Mouse (Mus musculus) neural tube, embryonic 11.5 days (tissue): ENCODE measurements around the gene Hoxc4. TPM values are rescaled to one million over a fixed set of nuclear protein-coding genes. Genes with fewer than 3 reads are reported as not detected.

Source experiments
- ATAC-seq: fragments of 200-750 bp; cut with Nextera tagmentation; 2 replicates; pipeline ENCODE4 v1.8.0; 2017; ENCODE audit warnings: moderate number of reproducible peaks, mild to moderate bottlenecking, moderate TSS enrichment, moderate library complexity; ENCODE audit not compliant: insufficient read depth, low FRiP score, low TSS enrichment
- DNase-seq: peaks from one replicate; pipeline ENCODE4 v3.0.0-alpha.2; 2015; ENCODE audit warnings: low spot score
- H3K27ac ChIP-seq: fragments of 300-500 bp; sonication (generic); 2 replicates; pipeline ENCODE4 v1.5.1; 2014; ENCODE audit warnings: low read depth, mild to moderate bottlenecking, low read length
- H3K27me3 ChIP-seq: fragments of 300-500 bp; sonication (generic); 2 replicates; pipeline ENCODE4 v1.6.1; 2014; ENCODE audit warnings: mild to moderate bottlenecking, low read length, mixed read lengths; ENCODE audit not compliant: control insufficient read depth, insufficient read depth
- H3K36me3 ChIP-seq: fragments of 300-500 bp; sonication (generic); 2 replicates; pipeline ENCODE4 v1.6.1; 2014; ENCODE audit warnings: mild to moderate bottlenecking, low read length, moderate library complexity, mixed read lengths; ENCODE audit not compliant: control insufficient read depth, insufficient read depth
- H3K4me1 ChIP-seq: fragments of 300-500 bp; sonication (generic); 2 replicates; pipeline ENCODE4 v1.6.1; 2014; ENCODE audit warnings: low read length, mixed read lengths; ENCODE audit not compliant: control insufficient read depth, insufficient read depth
- H3K4me2 ChIP-seq: fragments of 300-500 bp; sonication (generic); 2 replicates; pipeline ENCODE4 v1.6.1; 2014; ENCODE audit warnings: low read depth, mild to moderate bottlenecking, moderate library complexity
- H3K4me3 ChIP-seq: fragments of 300-500 bp; sonication (generic); 2 replicates; pipeline ENCODE4 v1.5.1; 2014; ENCODE audit warnings: low read depth, low read length
- H3K9ac ChIP-seq: fragments of 300-500 bp; sonication (generic); 2 replicates; pipeline ENCODE4 v1.6.1; 2014; ENCODE audit warnings: mild to moderate bottlenecking, low read length
- H3K9me3 ChIP-seq: fragments of 300-500 bp; sonication (generic); 2 replicates; pipeline ENCODE4 v1.6.1; 2016; ENCODE audit warnings: low read length; ENCODE audit not compliant: control insufficient read depth
- WGBS: fragments of 180-500 bp; shearing (Covaris S2); extraction: QIAGEN DNeasy Blood & Tissue Kit; methylation state at CpG from one replicate; pipeline ENCODE4 v1.1.7; 2014; 5-methylcytosine and 5-hydroxymethylcytosine counted together
- polyA plus RNA-seq: library from polyadenylated mRNA; unstranded; fragments of >200 nt; fragmentation: Nextera tagmentation; extraction: Ambion mirVana; gene quantifications from 2 replicates; pipeline ENCODE4 v1.2.1, GENCODE M21; 2014

Hoxc4 gene
- polyA plus RNA-seq, 1 experiment from 2014 or later, result 67.3 TPM

DNA sequence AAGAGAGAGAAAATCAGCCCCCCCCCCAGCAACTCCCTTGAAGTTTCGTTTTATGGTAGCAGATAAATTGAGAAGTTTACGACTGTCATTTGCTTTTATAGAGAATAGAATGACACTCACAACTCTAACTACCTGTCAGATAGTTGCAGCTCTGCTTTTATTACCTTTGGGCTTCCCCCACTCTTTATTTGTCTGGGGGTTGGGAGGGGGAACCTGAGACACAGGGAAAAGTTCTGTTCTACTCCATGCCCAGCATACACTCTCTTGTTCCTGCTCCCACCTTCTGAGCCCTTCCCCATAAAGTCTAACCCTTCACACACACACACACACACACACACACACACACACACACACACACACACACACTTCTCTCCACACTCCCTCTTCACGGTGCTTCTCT, 25.9 kb upstream of the Hoxc4 start:
- DNase-seq (no peak), ATAC-seq (no peak)
- peak overlapping the region; percentile 97 for H3K9ac ChIP-seq
- 0% methylated on average over 3 of the region's 3 CpGs for WGBS
- peak overlapping the region; percentile 90 for H3K4me2 ChIP-seq
- no peaks in the 10 kb centered on the region for H3K9me3 ChIP-seq
- peak overlapping the region; percentile 68 for H3K4me3 ChIP-seq
- no peaks in the 10 kb centered on the region for H3K36me3 ChIP-seq
- peaks cover 38% of the 10 kb centered on the region for H3K27me3 ChIP-seq
- H3K27ac ChIP-seq, result peak overlapping the region; percentile 97
- H3K4me1 ChIP-seq, result peaks cover 25% of the 10 kb centered on the region

DNA sequence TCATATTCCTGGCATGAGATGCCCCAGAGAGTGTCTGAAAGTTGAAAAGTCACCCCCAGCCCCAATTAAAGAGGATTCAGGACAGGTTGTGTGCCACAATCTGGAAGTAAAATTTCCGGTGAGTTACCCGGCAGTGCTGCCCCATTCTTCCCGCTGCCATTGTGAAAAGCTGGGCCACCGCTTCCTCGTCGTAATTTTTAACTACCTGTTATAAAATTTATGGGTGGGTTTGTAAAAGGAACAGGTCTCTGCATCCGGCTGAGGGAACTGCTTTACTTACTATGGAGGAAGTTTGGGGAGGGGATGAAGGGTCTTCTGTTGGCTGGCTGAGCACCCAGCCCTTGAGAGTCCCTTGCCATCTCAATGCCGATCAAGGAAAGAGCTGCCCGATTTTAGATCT, 22.2 kb upstream of the Hoxc4 start:
- Histone ChIP-seq H3K9me3 (no peaks in the 10 kb centered on the region), H3K27me3 (peaks cover 22% of the 10 kb centered on the region; the same call in 1 of the 2 replicates), H3K36me3 (no peaks in the 10 kb centered on the region), H3K4me3 (peak overlapping the region; percentile 66), H3K4me1 (peaks cover 7% of the 10 kb centered on the region; the same call in 1 of the 2 replicates), H3K4me2 (peak overlapping the region; percentile 99), H3K27ac (peak overlapping the region; percentile 88), H3K9ac (peak overlapping the region; percentile 95)
- WGBS, result 3% methylated on average over 9 of the region's 9 CpGs
- no peak for ATAC-seq
- no peak for DNase-seq

- peak overlapping the region; percentile 88 for H3K27ac ChIP-seq
- peak overlapping the region; percentile 66 for H3K4me3 ChIP-seq
- no peaks in the 10 kb centered on the region for H3K36me3 ChIP-seq
- peaks cover 13% of the 10 kb centered on the region; the same call in 1 of the 2 replicates for H3K4me1 ChIP-seq
- 0% methylated on average over 3 of the region's 3 CpGs for WGBS
- H3K9me3 ChIP-seq, result no peaks in the 10 kb centered on the region
- peak overlapping the region; percentile 99 for H3K4me2 ChIP-seq
- no peak for DNase-seq
- ATAC-seq, result no peak
- H3K9ac ChIP-seq, result peak overlapping the region; percentile 95
- peaks cover 17% of the 10 kb centered on the region; the same call in 1 of the 2 replicates for H3K27me3 ChIP-seq
These were observed 21.3 kb upstream of the Hoxc4 start for GRCm38 (mm10) chr15:102997431-102997830.

DNA sequence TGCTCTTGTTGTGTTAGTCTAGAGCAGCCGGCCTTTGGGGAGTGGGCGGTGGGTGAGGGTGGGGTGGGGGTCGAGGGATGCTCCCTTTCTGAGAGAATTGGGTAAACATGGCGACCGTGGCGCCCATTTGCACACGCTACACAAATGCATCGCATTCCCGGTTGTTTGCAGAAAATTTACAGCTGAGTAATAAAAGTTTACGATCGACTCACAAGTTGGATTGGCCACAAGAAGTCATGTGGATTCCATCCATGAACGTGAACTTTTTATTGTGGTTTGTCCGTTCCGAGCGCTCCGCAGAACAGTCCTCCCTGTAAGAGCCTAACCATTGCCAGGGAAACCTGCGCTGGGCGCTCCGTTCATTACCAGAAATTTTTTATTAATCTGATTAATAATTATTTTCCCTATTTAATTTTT, 20.8 kb upstream of the Hoxc4 start, which contains the start of gene Hoxc6:
Gene Hoxc6 (plus strand): TSS at position 319 of the 417 bp plus-strand sequence.
- Histone ChIP-seq H3K27me3 (peaks cover 17% of the 10 kb centered on the region; the same call in 1 of the 2 replicates), H3K36me3 (no peaks in the 10 kb centered on the region), H3K4me3 (peak within 1 kb of the TSS; percentile 66), H3K9ac (peak within 1 kb of the TSS; percentile 95), H3K4me2 (peak within 1 kb of the TSS; percentile 99), H3K9me3 (no peaks in the 10 kb centered on the region), H3K4me1 (peaks cover 17% of the 10 kb centered on the region), H3K27ac (peak within 1 kb of the TSS; percentile 88)
- peak; percentile 78 for ATAC-seq
- WGBS, result under 1% methylated on average over 19 of the region's 19 CpGs
- DNase-seq, result peak; percentile 64

DNA sequence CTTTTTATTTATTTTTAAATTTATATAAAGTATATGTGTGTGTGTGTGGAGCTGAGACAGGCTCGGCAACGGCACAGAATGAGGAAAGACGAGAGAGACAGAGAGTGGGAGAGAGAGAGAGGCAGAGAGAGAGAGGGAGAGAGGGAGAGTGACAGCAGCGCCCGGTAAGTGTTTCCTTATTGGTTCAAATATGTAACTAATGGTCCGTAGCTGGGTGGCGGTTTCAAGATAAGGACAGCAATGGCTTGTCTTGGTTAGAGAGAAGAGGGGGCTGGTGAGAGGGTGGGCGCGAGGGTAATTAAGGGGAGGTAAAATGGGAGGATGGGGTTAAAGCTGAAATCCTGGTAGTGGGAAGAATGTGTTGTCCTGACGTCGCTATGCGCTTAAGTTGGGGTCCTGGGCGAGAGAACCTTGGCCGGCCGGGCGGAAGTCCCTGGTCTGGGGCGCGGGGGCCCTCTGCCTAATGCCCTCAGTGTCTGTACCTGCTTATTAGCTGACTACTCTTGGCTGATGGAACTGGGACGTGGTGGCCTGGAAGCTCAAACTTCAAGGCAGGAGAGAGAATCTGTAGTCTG, 20.0 kb upstream of the Hoxc4 start:
- Histone ChIP-seq H3K27me3 (peaks cover 17% of the 10 kb centered on the region; the same call in 1 of the 2 replicates), H3K36me3 (no peaks in the 10 kb centered on the region), H3K4me2 (peak overlapping the region; percentile 99), H3K9ac (peak overlapping the region; percentile 95), H3K4me3 (peak overlapping the region; percentile 66), H3K27ac (peak overlapping the region; percentile 88), H3K9me3 (no peaks in the 10 kb centered on the region), H3K4me1 (peaks cover 20% of the 10 kb centered on the region)
- DNase-seq, result no peak
- 1% methylated on average over 19 of the region's 19 CpGs for WGBS
- peak; percentile 14; the same call in 1 of the 2 replicates for ATAC-seq

DNA sequence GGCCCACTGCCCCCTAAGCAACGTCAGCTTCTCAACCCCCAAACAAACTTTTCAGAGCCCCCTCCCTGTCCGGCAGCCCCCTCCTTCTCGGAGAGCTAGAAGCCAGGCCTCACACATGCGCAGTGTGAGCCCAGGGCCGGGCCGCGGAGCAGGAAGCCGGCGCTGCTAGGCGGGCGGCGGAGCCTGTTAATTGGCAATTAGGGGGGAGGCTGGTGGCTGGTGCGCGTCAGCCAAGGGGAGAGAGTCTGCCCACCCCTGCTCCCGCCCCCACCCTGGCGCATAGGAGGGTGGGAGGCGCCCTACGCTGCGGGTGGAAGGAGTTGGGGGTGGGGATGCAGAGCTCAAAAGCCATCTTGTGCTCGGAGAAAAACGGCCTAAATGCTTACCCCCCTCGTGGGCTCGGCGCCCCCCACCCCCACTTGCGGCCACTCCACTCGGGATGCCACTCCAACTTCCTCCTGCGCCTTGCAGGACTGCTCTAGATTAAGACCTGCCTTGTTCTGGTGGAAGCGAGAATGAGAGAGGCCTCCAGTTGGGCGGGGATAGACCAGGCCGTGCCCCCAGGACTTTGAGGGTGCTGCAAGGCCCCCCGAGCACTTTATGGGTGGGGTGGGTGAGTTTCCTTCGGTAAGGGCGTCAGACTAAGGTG, 19.4 kb upstream of the Hoxc4 start:
- DNase-seq (peak; percentile 76), ATAC-seq (peak; percentile 36)
- H3K4me2 ChIP-seq, result peak overlapping the region; percentile 99
- no peaks in the 10 kb centered on the region for H3K9me3 ChIP-seq
- H3K4me1 ChIP-seq, result peaks cover 23% of the 10 kb centered on the region
- H3K36me3 ChIP-seq, result no peaks in the 10 kb centered on the region
- peak overlapping the region; percentile 95 for H3K9ac ChIP-seq
- H3K27ac ChIP-seq, result peak overlapping the region; percentile 88
- WGBS, result under 1% methylated on average over 30 of the region's 33 CpGs
- peaks cover 17% of the 10 kb centered on the region; the same call in 1 of the 2 replicates for H3K27me3 ChIP-seq
- H3K4me3 ChIP-seq, result peak overlapping the region; percentile 66

DNA sequence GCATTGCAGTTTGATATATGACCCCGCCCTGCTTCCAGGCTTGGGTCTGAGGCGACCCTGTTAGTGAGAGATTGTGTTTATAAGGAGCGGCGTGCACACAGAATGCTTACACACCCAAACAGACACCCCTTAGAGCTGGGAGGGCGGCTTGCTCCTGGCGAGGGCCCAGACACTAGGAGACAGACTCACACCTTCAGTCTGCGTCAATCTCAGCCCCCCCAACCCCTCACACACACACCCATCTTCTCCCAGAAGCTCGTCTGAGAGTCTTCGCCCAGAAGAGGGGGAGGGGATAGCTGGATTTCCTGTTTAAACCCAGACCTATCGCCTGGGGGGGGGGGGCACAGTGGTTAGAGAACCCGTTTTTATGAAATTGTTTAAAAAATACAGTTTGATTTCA, 18.8 kb upstream of the Hoxc4 start:
- H3K27ac ChIP-seq, result peak overlapping the region; percentile 88
- 0% methylated on average over 11 of the region's 11 CpGs for WGBS
- H3K4me2 ChIP-seq, result peak overlapping the region; percentile 99
- ATAC-seq (no peak), DNase-seq (no peak)
- peaks cover 26% of the 10 kb centered on the region for H3K4me1 ChIP-seq
- peaks cover 17% of the 10 kb centered on the region; the same call in 1 of the 2 replicates for H3K27me3 ChIP-seq
- peak overlapping the region; percentile 95 for H3K9ac ChIP-seq
- H3K36me3 ChIP-seq, result no peaks in the 10 kb centered on the region
- peak overlapping the region; percentile 66 for H3K4me3 ChIP-seq
- H3K9me3 ChIP-seq, result no peaks in the 10 kb centered on the region

DNA sequence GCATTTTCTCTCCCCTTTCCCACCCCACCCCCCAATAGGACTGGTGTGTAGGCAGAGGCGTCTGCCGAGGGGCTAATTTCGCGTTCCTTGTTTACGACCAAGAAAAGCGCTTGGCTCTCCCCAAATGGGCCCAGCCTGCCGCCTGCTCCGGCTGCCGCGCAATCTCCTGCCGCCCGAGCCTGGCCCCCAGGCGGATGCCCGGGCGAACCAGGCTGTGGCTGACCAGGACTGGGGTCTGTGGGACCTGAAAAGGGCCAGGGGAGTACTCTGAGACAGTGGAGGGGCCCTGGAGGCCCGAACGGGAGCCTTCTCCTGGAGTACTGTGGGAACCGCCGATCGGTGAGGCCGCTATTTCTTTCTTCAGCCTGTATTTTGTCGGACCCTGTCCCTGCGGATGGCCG, 18.2 kb upstream of the Hoxc4 start:
- Histone ChIP-seq H3K4me2 (peak overlapping the region; percentile 99), H3K27ac (peak overlapping the region; percentile 88), H3K9me3 (no peaks in the 10 kb centered on the region), H3K27me3 (peaks cover 14% of the 10 kb centered on the region; the same call in 1 of the 2 replicates), H3K4me1 (peaks cover 21% of the 10 kb centered on the region), H3K9ac (peak overlapping the region; percentile 95), H3K4me3 (peak overlapping the region; percentile 66), H3K36me3 (no peaks in the 10 kb centered on the region)
- ATAC-seq, result no peak
- 0% methylated on average over 24 of the region's 24 CpGs for WGBS
- DNase-seq, result peak; percentile 62
